Mouse (Mus musculus) liver, postnatal 0 days (tissue): ENCODE measurements around the gene Tatdn2.

Experiments
- CTCF ChIP-seq: sonication (generic); IDR thresholded peaks from 2 replicates; pipeline ENCODE4 v1.5.1; 2016; ENCODE audit warnings: antibody characterized with exemption, low read depth
- EP300 ChIP-seq: IDR thresholded peaks from 2 replicates; pipeline ENCODE4 v1.6.1; 2016; ENCODE audit warnings: antibody characterized with exemption, low read depth, mild to moderate bottlenecking

GRCm38 (mm10) chr6:113660492-113661352, 36.1 kb upstream of the Tatdn2 start:
- TF ChIP-seq CTCF, result no peak
- no peak for TF ChIP-seq EP300
